Mouse (Mus musculus): ENCODE results near the gene Xpo6.

DNA sequence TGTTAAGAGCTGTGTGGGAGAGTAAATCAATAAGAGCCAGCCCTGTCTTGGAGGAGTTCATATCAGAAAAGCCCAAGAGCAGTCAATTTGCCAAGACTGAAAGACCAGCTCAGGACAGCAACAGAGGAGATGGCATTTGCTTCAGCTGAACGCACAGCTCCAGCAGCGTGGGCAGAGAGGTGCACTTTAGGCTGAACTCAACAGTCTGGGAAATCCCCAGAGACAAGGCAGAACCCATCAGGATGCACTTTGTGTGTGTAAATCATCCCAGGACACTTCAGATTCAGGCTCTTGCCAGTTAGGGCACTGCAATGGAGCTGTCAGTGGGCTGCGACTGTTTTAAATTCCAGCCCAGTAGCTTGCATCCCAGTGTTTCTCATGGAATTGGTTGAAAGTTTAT, 22.5 kb upstream of the Xpo6 start:
- TF ChIP-seq CTCF (IDR thresholded peaks at IDR 0.05; ENCODE audit: borderline replicate concordance, control insufficient read depth, extremely low read depth, insufficient read depth, low read length, poor library complexity) (no peak), POLR2A (IDR thresholded peaks at IDR 0.05; ENCODE audit: control insufficient read depth, extremely low read depth, insufficient read depth, low read length, poor library complexity) (no peak)
